Mouse (Mus musculus) telencephalon, adult 2 months (tissue): ENCODE measurements at regions not wholly inside any gene's neighbourhood (a gene's known extent, or its start where the extent isn't known, plus 50 kb on each side); places are given as distances from the start of the nearest gene placed in this dataset.

Experiments used
- DNase-seq: peaks from one replicate; pipeline ENCODE4 v3.0.0-alpha.2; 2011; ENCODE audit warnings: low read depth, low spot score

- DNase-seq: peak; percentile 18
Measured at GRCm38 (mm10) chrX:89352984-89353383, 56.5 kb downstream of the Pet2 start.
